Mouse (Mus musculus) midbrain, embryonic 10.5 days (tissue): ENCODE measurements around the gene Rint1. TPM values are rescaled to one million over a fixed set of nuclear protein-coding genes. Genes with fewer than 3 reads are reported as not detected.
"Not testable (repeated sequence)": the region's sequence is repeated elsewhere in the genome, so short reads cannot be mapped to it uniquely, and the experiment has no call there.

Source experiments
- DNase-seq: peaks from one replicate; pipeline ENCODE4 v3.0.0-alpha.2; 2017; ENCODE audit warnings: low spot score
- H3K27ac ChIP-seq: fragments of 300-500 bp; sonication (generic); replicated peaks from 2 replicates; pipeline ENCODE4 v1.5.1; 2016; ENCODE audit warnings: mild to moderate bottlenecking
- H3K27me3 ChIP-seq: fragments of 300-500 bp; sonication (generic); 2 replicates; pipeline ENCODE4 v1.6.1; 2016; ENCODE audit warnings: low read depth, mild to moderate bottlenecking; ENCODE audit not compliant: poor library complexity, severe bottlenecking
- H3K36me3 ChIP-seq: fragments of 300-500 bp; sonication (generic); 2 replicates; pipeline ENCODE4 v1.6.1; 2016; ENCODE audit warnings: mild to moderate bottlenecking, moderate library complexity
- H3K4me1 ChIP-seq: fragments of 300-500 bp; sonication (generic); 2 replicates; pipeline ENCODE4 v1.6.1; 2016
- H3K4me3 ChIP-seq: fragments of 300-500 bp; sonication (generic); 2 replicates; pipeline ENCODE4 v1.5.1; 2016; ENCODE audit warnings: mild to moderate bottlenecking, moderate library complexity
- H3K9me3 ChIP-seq: fragments of 300-500 bp; sonication (generic); replicated peaks from 2 replicates; pipeline ENCODE4 v1.6.1; 2016; ENCODE audit warnings: mild to moderate bottlenecking
- WGBS: fragments of 180-500 bp; shearing (Covaris S2); methylation state at CpG from one replicate; pipeline ENCODE4 v1.1.7; 2016; 5-methylcytosine and 5-hydroxymethylcytosine counted together
- polyA plus RNA-seq: library from polyadenylated mRNA; unstranded; fragments of >200 nt; fragmentation: Nextera tagmentation; extraction: Ambion mirVana; gene quantifications from 2 replicates; pipeline ENCODE4 v1.2.1, GENCODE M21; 2016

Gene Rint1
- polyA plus RNA-seq, 1 experiment from 2014 or later, result 32.7 TPM

DNA sequence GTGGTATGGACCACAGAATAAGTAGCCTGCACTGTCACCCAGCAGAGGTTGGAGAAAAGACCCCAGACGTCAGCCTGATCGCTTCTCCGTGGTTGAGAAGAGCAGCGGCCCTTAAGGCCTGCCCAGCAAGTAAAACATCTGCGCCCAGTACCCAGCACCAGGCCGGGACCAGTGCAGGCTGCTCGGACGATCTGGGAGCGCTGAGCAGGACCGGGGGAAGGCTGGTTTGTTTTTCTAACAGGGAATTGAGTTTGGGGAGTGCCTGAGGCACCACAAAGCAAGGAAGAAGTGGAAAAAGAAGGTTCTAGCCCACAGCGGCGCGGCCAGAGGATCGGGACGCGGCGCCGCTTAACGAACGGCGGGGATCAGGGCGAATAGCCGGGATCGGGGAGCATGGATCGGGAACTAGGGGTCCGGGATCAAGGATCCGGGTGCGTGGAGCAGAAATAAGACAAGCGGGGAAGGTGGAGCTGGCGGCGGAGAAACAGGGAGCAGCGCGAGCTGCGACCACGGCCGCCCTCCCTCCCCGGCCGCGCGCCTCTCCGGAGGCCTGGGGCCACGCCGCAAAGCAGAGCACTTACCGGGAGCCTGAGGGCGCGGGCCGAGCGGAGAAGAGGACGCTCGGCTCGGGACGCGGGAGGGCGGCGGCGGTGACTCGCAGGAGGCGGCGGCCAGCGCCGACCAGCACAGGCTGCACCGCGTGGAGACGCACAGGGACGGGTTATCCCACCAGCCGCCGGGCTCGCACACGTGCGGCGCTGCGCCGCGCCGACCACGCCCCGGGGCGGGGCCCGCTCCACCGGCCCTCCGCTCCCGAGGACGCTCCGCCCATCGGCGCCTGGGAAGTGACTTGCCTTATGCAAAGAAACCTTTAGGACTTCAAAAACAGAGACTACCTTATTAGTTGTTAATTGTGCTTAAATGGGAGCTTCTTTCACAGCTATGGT lies 4.3 kb upstream of the Rint1 start, which contains the start of gene Pus7:
Gene Pus7, minus strand, starts transcription at position 781 of the 947 bp plus-strand sequence.
- H3K27ac ChIP-seq, result peak within 1 kb of the TSS; percentile 87
- peak; percentile 86 for DNase-seq
- no peaks in the 10 kb centered on the region; the same call in 1 of the 2 replicates for H3K9me3 ChIP-seq
- peaks cover 29% of the 10 kb centered on the region for H3K4me1 ChIP-seq
- H3K36me3 ChIP-seq, result peaks cover under 1% of the 10 kb centered on the region; the same call in 1 of the 2 replicates
- WGBS, result under 1% methylated on average over 83 of the region's 86 CpGs
- H3K4me3 ChIP-seq, result peak within 1 kb of the TSS; percentile 88
- H3K27me3 ChIP-seq, result no peaks in the 10 kb centered on the region

DNA sequence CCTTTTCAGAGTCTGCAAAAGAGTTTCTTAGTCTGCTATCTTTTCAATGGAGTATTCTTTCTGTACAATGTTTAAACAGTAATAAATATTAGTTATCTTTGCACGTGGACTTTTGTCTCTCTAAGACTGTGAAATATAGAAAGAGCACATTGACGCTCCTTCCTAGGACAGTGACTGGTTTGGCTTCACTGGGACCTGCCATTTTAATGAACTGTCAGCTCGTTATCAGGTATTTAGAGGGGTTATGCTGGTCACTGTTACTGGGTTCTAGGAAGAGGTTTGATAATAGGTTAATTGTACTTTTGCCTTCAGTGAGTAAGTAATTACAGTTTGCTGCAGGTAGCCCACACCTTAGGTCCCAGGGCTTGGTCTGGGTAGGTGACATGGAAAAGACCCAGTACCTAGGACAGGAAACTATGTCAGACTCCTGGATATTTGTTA lies 899 bp downstream of the Rint1 start:
- Histone ChIP-seq H3K27ac (no peak overlapping the region), H3K4me1 (peaks cover 17% of the 10 kb centered on the region), H3K9me3 (no peaks in the 10 kb centered on the region; the same call in 1 of the 2 replicates), H3K27me3 (no peaks in the 10 kb centered on the region), H3K36me3 (peaks cover 18% of the 10 kb centered on the region), H3K4me3 (peak overlapping the region; percentile 96)
- whole genome bisulfite sequencing, result 54% methylated on average over 3 of the region's 3 CpGs
- DNase-seq, result no peak

DNA sequence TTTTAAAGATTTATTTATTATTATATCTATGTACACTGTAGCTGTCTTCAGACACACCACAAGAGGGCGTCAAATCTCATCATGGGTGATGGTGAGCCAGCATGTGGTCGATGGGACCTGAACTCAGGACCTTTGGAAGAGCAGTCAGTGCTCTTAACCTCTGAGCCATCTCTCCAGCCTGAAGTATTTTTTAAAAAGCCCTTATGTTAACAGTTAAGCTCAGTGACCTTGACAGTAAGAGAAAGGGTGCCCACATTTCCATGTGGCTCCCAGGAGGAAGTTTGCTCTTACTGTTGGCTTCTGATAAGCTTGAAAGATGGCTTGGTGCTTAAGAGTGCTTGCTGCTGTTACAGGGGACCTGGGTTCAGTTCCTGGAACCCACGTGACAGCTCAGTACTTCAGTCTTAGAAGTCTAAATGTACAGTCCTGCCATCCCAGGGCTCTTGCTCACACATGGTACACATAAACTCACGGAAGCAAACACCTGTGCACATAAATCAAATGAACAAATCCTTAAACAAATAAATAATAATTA lies 1.6 kb downstream of the Rint1 start:
- Histone ChIP-seq H3K36me3 (peaks cover 21% of the 10 kb centered on the region), H3K9me3 (no peaks in the 10 kb centered on the region; the same call in 1 of the 2 replicates), H3K27ac (no peak overlapping the region), H3K27me3 (no peaks in the 10 kb centered on the region), H3K4me3 (peak overlapping the region; percentile 96; the same call in 1 of the 2 replicates), H3K4me1 (peaks cover 13% of the 10 kb centered on the region)
- no peak for DNase-seq
- WGBS, result 88% methylated on average over 4 of the region's 4 CpGs

DNA sequence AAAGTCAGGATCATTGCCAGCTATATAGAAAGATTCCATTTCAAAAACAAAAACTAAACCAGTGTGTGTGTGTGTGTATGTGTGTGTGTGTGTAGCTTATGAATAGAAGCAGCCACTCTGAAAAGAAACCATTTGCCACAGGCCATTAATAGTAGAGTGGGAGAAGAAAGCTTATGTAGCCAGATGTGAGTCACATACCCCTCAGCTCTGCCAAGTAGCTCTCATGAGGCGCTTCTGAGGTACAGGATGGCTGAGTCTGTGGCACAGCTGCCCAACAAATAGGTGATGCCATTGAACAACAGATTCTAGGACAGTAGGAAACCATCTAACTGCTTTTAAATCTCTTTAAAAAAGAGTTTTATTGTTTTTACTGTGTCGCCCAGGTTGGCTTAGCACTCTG lies 5.2 kb downstream of the Rint1 start:
- no peaks in the 10 kb centered on the region for H3K27me3 ChIP-seq
- H3K27ac ChIP-seq, result no peak overlapping the region
- H3K4me3 ChIP-seq, result no peak overlapping the region
- peaks cover 11% of the 10 kb centered on the region for H3K4me1 ChIP-seq
- WGBS, result 91% methylated on average over 2 of the region's 2 CpGs
- no peaks in the 10 kb centered on the region for H3K9me3 ChIP-seq
- DNase-seq, result no peak
- peaks cover 47% of the 10 kb centered on the region for H3K36me3 ChIP-seq

DNA sequence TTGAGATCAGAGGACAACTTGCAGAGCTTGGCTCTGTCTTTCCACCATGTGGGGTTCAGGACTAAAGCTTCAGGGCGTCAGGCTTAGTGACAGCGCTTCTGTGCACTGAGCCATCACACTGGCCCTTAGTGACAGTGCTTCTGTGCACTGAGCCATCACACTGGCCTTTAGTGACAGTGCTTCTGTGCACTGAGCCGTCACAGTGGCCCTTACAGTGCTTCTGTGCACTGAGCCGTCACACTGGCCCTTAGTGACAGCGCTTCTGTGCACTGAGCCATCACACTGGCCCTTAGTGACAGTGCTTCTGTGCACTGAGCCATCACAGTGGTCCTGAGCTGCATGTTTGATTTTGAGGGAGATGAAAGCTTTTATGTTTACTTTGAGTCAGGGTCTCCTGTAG lies 27.3 kb downstream of the Rint1 start:
- WGBS, result 51% methylated on average over 5 of the region's 5 CpGs

DNA sequence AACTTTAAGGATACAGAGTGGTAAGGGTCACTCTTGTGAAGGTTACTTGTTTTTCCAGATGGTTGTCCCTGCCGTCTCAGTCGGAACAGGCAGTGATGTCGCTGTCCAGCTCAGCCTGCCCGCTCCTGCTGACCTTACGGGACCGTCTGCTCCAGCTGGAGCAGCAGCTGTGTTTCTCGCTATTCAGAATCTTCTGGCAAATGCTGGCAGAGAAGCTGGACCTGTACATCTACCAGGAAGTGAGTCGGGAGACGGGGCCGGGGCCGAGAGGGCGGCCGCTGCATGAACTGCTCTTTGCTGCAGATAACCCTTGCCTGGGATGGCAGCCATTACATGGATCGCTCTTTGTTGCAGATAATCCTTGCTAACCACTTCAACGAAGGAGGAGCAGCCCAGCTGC lies 29.2 kb downstream of the Rint1 start:
- H3K9me3 ChIP-seq, result peaks cover 14% of the 10 kb centered on the region; the same call in 1 of the 2 replicates
- H3K27ac ChIP-seq, result no peak overlapping the region
- H3K36me3 ChIP-seq, result peaks cover 81% of the 10 kb centered on the region
- DNase-seq, result no peak
- H3K4me3 ChIP-seq, result no peak overlapping the region
- no peaks in the 10 kb centered on the region for H3K4me1 ChIP-seq
- H3K27me3 ChIP-seq, result no peaks in the 10 kb centered on the region
- WGBS, result 92% methylated on average over 15 of the region's 15 CpGs

More for the DNA sequence above, 27.3 kb downstream of the Rint1 start:
- Histone ChIP-seq H3K27me3 (no peaks in the 10 kb centered on the region), H3K36me3 (peaks cover 92% of the 10 kb centered on the region), H3K9me3 (peaks cover 14% of the 10 kb centered on the region; the same call in 1 of the 2 replicates), H3K4me3 (no peak overlapping the region), H3K27ac (no peak overlapping the region), H3K4me1 (no peaks in the 10 kb centered on the region)
- no peak for DNase-seq

DNA sequence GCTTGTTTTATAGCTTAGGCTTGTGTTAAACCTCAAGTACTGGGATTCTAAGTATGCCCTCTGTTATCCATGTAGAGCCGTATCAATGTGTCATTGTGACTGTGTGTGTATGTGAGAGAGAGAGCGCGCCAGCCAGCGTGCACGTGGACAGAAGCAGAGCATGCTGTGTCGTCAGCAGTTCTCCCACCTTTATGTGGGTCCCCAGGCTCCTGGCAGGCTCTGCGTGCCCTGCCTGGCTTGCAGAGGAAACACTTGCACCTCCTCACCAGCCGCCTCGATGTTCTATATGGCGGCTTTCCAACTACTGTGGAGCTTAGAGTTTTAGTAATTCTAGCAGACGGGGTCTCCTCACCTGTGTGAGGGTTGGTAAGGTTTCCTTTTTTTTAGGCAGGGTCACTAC lies 34.8 kb downstream of the Rint1 start:
- Histone ChIP-seq H3K9me3 (no peaks in the 10 kb centered on the region), H3K27me3 (no peaks in the 10 kb centered on the region), H3K4me3 (no peak overlapping the region), H3K27ac (no peak overlapping the region), H3K4me1 (no peaks in the 10 kb centered on the region), H3K36me3 (peaks cover 28% of the 10 kb centered on the region)
- WGBS, result 79% methylated on average over 11 of the region's 11 CpGs
- DNase-seq, result no peak

DNA sequence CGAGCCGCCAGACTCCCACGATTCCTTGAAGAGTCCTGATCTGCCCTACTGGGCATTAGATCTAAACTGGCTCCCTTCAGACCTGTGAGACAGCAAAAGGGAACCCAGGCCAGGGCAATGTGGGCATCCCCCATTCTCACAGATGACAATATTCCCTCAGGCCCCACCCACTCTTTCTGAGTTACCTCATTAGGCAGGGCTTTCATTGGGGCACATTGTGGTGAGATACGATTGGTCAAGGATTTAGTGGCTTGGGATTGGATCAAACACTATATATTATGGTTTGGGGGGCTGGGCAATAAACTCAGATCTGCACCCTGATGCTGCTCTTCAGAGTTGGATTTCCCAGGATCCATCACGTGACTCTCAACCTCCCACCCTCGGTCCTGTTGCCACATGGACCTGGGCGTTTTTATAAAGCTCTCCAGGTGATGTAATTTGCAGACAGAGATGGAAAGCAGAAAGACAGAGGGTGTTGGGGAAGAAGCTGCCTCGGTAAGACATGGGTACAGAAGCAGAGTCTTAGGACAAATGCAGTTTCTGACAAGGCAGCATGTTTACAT lies 36.7 kb downstream of the Rint1 start:
- H3K4me3 ChIP-seq, result no peak overlapping the region
- no peaks in the 10 kb centered on the region for H3K4me1 ChIP-seq
- no peaks in the 10 kb centered on the region for H3K9me3 ChIP-seq
- H3K27ac ChIP-seq, result no peak overlapping the region
- no peaks in the 10 kb centered on the region for H3K27me3 ChIP-seq
- WGBS, result 82% methylated on average over 8 of the region's 8 CpGs
- no peak for DNase-seq
- peaks cover 12% of the 10 kb centered on the region for H3K36me3 ChIP-seq

DNA sequence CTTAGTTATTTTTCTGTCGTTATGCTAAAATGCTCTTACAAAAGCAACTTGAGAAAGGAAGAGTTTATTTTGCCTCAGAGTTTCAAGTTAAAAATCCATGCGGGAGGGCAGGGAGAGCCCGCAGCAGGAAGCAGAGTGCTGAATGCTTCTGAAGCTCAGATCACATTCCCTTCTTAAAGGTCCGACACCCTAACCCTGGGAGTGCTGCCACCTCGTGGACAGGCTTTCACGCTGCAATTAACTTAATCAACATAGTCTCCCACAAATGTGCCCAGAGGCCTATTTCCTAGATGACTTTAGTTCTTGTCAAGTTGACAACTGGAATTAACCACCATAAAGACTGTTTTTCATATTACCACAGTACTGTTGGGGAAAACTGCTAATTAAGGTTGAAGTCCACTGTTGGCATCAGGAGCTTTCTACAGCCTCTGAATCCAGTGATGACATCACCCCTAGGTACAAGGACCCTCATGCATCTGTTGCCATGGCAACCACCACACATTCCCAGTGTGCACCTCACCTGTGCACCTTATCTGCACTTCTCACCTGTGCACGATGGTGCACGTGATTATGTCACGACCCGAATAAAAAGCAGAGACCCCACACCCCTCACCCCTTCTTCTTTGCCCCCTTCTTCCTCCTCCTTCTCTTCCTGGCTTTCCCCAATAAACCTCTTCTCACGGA lies 39.0 kb downstream of the Rint1 start:
- 39% methylated on average over 11 of the region's 11 CpGs for WGBS
- H3K9me3 ChIP-seq, result 0 out of 2 replicates have a peak, but pooled peaks cover 4% of the 10 kb centered on the region
- no peaks in the 10 kb centered on the region for H3K36me3 ChIP-seq
- DNase-seq, result peak; percentile 57
- peaks cover 4% of the 10 kb centered on the region for H3K4me1 ChIP-seq
- H3K27ac ChIP-seq, result no peak overlapping the region
- no peak overlapping the region for H3K4me3 ChIP-seq
- H3K27me3 ChIP-seq, result peaks cover 16% of the 10 kb centered on the region

DNA sequence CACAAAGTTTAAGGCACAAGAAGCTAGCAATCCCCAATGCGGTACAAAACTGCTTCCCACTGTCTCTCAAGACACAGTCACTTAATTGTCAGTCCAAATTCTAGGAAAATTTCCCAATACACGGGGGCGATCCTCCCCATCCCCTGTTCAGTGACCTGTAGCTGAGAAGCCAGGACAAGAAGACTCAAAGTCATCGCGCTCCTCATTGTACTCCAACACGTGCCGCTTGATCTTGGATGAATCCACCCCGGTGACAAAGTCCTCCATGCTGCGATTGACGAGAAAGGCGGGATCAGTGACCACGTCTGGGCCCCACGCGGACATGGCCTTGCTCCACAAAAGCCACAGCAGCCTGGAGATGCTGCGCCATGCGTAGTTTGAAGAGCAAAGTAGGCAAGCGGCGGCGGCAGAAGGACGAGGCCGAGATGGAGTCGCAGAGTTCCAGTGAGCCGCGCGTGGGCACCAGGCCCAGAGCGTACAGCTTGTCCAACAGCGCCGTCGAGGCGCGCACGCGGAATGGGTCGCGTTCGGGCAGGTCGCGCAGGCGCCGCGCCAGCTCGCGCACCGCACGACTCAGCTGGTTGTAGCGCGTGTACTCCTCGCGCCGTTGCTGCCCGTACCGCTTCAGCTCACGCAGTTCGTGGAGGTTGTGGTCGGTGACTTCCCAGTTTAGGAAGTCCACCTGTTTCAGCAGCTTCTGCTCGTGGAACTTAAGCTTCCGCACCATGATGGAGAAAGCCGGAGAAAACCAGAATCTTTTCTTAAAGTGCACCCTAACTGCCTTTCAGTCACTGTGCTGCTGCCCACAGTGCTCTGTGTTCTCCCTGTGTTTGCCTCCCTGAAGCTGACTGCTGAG lies 43.6 kb downstream of the Rint1 start:
- Histone ChIP-seq H3K27ac (no peak overlapping the region), H3K4me3 (peak overlapping the region; percentile 33), H3K36me3 (no peaks in the 10 kb centered on the region), H3K9me3 (0 out of 2 replicates have a peak, but pooled peaks cover 5% of the 10 kb centered on the region), H3K27me3 (peaks cover 24% of the 10 kb centered on the region), H3K4me1 (peaks cover 4% of the 10 kb centered on the region)
- 50% methylated on average over 58 of the region's 58 CpGs for WGBS
- DNase-seq, result no peak

DNA sequence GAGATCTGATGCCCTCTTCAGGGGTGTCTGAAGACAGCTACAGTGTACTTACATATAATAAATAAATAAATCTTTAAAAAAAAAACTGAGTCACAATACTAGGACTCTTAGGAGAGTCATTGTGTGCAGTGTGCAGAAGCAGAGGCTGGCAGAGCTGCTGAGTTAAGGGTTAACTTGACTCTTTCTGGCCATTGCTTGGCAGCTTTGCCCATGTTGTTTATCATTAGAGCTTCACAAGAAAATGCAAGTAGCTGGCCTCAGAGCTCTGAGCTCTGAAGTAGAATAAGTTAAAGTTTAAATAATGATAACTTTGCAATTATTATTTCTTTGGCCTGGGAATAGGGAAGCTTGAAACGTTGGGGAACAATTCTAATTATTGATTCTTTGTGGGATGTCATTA lies 48.2 kb downstream of the Rint1 start:
- 81% methylated on average over 1 of the region's 1 CpGs for WGBS
- H3K4me1 ChIP-seq, H3K9me3 ChIP-seq, DNase-seq, H3K27ac ChIP-seq, H3K4me3 ChIP-seq: not testable (repeated sequence)
- peaks cover 15% of the 10 kb centered on the region for H3K27me3 ChIP-seq
- peaks cover 31% of the 10 kb centered on the region for H3K36me3 ChIP-seq
